Mouse (Mus musculus): ENCODE results near the gene Zfp398.
A peak's percentile ranks its signal among the peaks of the same experiment; 100 is the strongest.

Zfp398 gene

GRCm38 (mm10) chr6:47813257-47813878, 22.1 kb upstream of the Zfp398 start, which contains the start of gene Pdia4:
TSS of gene Pdia4 (minus strand) at chr6:47813430.
- no peaks in the 10 kb centered on the region for H3K36me3 ChIP-seq (ENCODE audit: control insufficient read depth, insufficient read depth, low read length, poor library complexity, severe bottlenecking)
- no peaks in the 10 kb centered on the region for H3K27me3 ChIP-seq (ENCODE audit: control insufficient read depth, insufficient read depth, low read length, poor library complexity, severe bottlenecking)
- DNase-seq (ENCODE audit: low read depth, low spot score) = peak; percentile 99

GRCm38 (mm10) chr6:47816151-47816550, 19.3 kb upstream of the Zfp398 start:
- Histone ChIP-seq H3K36me3 (ENCODE audit: control insufficient read depth, insufficient read depth, low read length, poor library complexity, severe bottlenecking) (no peaks in the 10 kb centered on the region), H3K27me3 (ENCODE audit: control insufficient read depth, insufficient read depth, low read length, poor library complexity, severe bottlenecking) (no peaks in the 10 kb centered on the region)
- DNase-seq (ENCODE audit: low read depth, low spot score) = no peak

GRCm38 (mm10) chr6:47818721-47819120, 16.7 kb upstream of the Zfp398 start:
- Histone ChIP-seq H3K36me3 (ENCODE audit: control insufficient read depth, insufficient read depth, low read length, poor library complexity, severe bottlenecking) (no peaks in the 10 kb centered on the region), H3K27me3 (ENCODE audit: control insufficient read depth, insufficient read depth, low read length, poor library complexity, severe bottlenecking) (no peaks in the 10 kb centered on the region)
- no peak for DNase-seq (ENCODE audit: low read depth, low spot score)

- Histone ChIP-seq H3K27me3 (ENCODE audit: control insufficient read depth, insufficient read depth, low read length, poor library complexity, severe bottlenecking) (no peaks in the 10 kb centered on the region), H3K36me3 (ENCODE audit: control insufficient read depth, insufficient read depth, low read length, poor library complexity, severe bottlenecking) (no peaks in the 10 kb centered on the region)
- no peak for DNase-seq (ENCODE audit: low read depth, low spot score)
These were observed 15.7 kb upstream of the Zfp398 start for GRCm38 (mm10) chr6:47819626-47820325.

- Histone ChIP-seq H3K27me3 (ENCODE audit: control insufficient read depth, insufficient read depth, low read length, poor library complexity, severe bottlenecking) (no peaks in the 10 kb centered on the region), H3K36me3 (ENCODE audit: control insufficient read depth, insufficient read depth, low read length, poor library complexity, severe bottlenecking) (no peaks in the 10 kb centered on the region)
- DNase-seq (ENCODE audit: low read depth, low spot score) = no peak
These were observed 14.2 kb upstream of the Zfp398 start for GRCm38 (mm10) chr6:47821236-47821635.

- Histone ChIP-seq H3K36me3 (ENCODE audit: control insufficient read depth, insufficient read depth, low read length, poor library complexity, severe bottlenecking) (no peaks in the 10 kb centered on the region), H3K27me3 (ENCODE audit: control insufficient read depth, insufficient read depth, low read length, poor library complexity, severe bottlenecking) (no peaks in the 10 kb centered on the region)
- no peak for DNase-seq (ENCODE audit: low read depth, low spot score)
These were observed 13.7 kb upstream of the Zfp398 start for GRCm38 (mm10) chr6:47821776-47822175.

GRCm38 (mm10) chr6:47824241-47824640, 11.2 kb upstream of the Zfp398 start:
- DNase-seq (ENCODE audit: low read depth, low spot score) = no peak
- Histone ChIP-seq H3K36me3 (ENCODE audit: control insufficient read depth, insufficient read depth, low read length, poor library complexity, severe bottlenecking) (no peaks in the 10 kb centered on the region), H3K27me3 (ENCODE audit: control insufficient read depth, insufficient read depth, low read length, poor library complexity, severe bottlenecking) (no peaks in the 10 kb centered on the region)

DNA sequence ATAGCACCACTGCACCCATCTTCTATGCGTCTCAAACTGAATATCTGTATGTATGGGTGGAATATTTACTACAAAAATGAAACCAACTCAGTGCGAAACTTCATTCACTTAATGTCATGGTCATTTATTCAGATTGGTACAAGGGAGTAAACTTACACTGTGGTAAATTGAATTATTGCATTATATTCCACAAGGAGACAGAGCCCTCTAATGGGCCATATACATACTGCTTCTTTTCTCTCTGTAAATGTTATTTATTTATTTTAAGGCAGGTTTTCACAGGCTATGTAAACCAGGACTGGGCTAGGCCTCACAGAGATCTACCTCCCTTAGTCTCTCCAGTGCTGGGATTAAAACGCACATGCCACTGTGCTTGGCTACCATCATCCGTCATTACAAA, 8.0 kb upstream of the Zfp398 start:
- DNase-seq (ENCODE audit: low read depth, low spot score) = no peak
- Histone ChIP-seq H3K27me3 (ENCODE audit: control insufficient read depth, insufficient read depth, low read length, poor library complexity, severe bottlenecking) (no peaks in the 10 kb centered on the region), H3K36me3 (ENCODE audit: control insufficient read depth, insufficient read depth, low read length, poor library complexity, severe bottlenecking) (no peaks in the 10 kb centered on the region)

DNA sequence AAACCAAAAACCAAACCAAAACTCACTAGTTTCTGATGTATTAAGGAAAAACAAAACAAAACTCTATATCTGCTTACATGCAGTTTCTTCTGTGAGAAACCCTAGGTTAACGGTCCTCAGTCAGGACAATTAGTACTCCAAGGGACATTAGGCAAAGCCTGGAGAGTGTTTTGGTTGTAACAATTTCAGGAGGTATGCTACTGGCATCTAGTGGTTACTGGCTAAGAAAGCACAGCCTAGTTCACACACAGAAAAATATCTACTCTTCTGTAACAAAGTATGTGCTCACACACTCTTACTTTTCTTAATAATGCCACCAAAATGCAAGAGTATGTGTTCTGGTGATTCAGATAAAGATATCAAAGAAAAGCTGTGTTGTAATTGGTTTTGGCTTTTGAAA, 6.5 kb upstream of the Zfp398 start:
- H3K36me3 ChIP-seq (ENCODE audit: control insufficient read depth, insufficient read depth, low read length, poor library complexity, severe bottlenecking) = no peaks in the 10 kb centered on the region
- peak; percentile 55 for DNase-seq (ENCODE audit: low read depth, low spot score)

DNA sequence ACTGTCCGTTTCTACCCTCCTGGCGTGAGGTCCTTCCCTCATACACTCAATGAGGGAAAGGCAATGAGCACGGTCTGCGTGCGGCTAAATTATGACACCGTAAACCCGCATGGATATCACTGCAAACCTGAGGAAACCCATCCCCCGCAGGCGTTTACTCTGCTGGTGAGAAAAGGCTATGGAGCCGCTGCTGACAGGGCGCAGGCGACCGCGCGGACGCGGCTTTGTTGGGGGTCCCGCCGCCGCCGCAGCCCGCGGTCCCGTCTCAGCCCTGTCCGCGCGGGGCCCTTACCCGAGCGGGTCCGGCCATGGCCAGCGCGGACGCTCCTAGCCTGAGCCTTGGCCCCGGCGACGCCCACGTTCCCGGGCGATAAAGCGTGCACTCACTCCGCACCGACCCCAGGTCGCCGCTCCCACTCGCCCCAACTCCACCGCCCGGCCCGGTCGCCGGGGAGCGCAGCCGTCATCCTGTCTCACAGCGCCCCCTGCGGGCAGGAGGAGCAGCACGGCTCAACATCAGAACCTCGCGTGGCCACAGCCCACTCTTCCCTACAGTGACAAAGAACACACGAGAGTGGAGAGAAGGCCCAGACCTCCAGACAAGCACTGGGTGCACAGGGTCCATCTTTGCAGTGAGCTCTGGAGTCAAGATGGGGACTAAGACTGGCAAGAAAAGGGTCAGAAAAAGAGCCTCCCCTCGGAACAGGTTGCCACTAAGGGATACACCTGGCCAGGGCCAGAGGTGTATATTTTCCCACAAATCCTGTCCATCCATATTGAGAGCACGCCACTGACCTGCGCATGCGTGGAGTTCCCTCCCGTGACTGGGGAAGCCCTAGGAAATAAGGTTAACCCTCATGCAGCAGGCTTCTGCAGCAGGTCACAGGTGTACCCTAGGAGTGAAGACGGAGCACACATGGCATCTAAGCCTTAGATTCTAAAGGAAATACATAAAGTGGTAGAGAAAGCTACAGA, 5.1 kb upstream of the Zfp398 start, which contains the start of gene Zfp786:
TSS of gene Zfp786 (minus strand) at position 764 of the 975 bp plus-strand sequence.
- Histone ChIP-seq H3K27me3 (ENCODE audit: control insufficient read depth, insufficient read depth, low read length, poor library complexity, severe bottlenecking) (no peaks in the 10 kb centered on the region), H3K36me3 (ENCODE audit: control insufficient read depth, insufficient read depth, low read length, poor library complexity, severe bottlenecking) (no peaks in the 10 kb centered on the region)
- peak; percentile 94 for DNase-seq (ENCODE audit: low read depth, low spot score)

More for the DNA sequence above, 6.5 kb upstream of the Zfp398 start:
- no peaks in the 10 kb centered on the region for H3K27me3 ChIP-seq (ENCODE audit: control insufficient read depth, insufficient read depth, low read length, poor library complexity, severe bottlenecking)

DNA sequence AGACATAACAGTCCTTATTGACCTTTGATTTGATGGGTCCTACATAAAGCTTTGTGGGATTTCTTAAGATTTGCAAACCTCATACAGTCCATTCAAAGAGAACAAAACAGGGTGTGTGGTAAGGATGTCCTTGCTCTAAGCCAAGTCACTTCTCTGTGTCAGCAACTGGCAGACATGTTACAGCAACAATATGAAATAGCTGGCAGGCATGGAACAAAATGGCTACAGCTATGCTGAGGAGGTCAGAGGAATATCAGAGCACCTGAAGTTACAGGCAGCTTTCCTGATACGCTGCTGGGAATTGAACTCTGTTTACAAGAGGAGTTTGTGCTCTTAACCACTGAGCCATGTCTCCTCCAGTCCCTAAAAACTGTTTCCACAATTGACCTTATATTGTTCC, 3.2 kb upstream of the Zfp398 start:
- no peak for DNase-seq (ENCODE audit: low read depth, low spot score)
- Histone ChIP-seq H3K27me3 (ENCODE audit: control insufficient read depth, insufficient read depth, low read length, poor library complexity, severe bottlenecking) (no peaks in the 10 kb centered on the region), H3K36me3 (ENCODE audit: control insufficient read depth, insufficient read depth, low read length, poor library complexity, severe bottlenecking) (no peaks in the 10 kb centered on the region)

- peak; percentile 48 for DNase-seq (ENCODE audit: low read depth, low spot score)
- no peaks in the 10 kb centered on the region for H3K27me3 ChIP-seq (ENCODE audit: control insufficient read depth, insufficient read depth, low read length, poor library complexity, severe bottlenecking)
- H3K36me3 ChIP-seq (ENCODE audit: control insufficient read depth, insufficient read depth, low read length, poor library complexity, severe bottlenecking) = no peaks in the 10 kb centered on the region; the same call in 1 of the 2 replicates
These were observed 592 bp downstream of the Zfp398 start for GRCm38 (mm10) chr6:47835984-47836521.

GRCm38 (mm10) chr6:47837630-47838029, 2.2 kb downstream of the Zfp398 start:
- H3K27me3 ChIP-seq (ENCODE audit: control insufficient read depth, insufficient read depth, low read length, poor library complexity, severe bottlenecking) = no peaks in the 10 kb centered on the region
- no peak for DNase-seq (ENCODE audit: low read depth, low spot score)

DNA sequence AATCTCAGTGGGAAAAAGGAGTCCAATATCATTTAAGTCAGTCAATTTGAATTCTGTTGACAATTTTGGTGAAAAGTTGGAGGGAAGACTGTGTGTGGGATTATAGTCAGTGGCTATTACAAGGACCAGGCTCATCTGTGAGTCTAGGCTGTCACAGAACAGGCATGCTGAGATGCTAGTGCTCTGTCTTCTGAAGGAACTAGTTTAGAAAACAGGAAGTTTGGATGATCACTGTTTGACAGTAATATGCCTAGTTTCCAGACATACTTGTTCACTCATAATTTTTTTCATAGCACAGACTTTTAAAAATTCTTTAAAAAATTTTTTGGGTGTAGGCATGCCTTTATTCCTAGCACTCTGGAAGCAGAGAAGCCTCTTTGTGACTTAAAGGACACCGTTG, 5.6 kb downstream of the Zfp398 start:
- H3K36me3 ChIP-seq (ENCODE audit: control insufficient read depth, insufficient read depth, low read length, poor library complexity, severe bottlenecking) = no peaks in the 10 kb centered on the region; the same call in 1 of the 2 replicates
- no peak for DNase-seq (ENCODE audit: low read depth, low spot score)

More at GRCm38 (mm10) chr6:47837630-47838029, 2.2 kb downstream of the Zfp398 start:
- H3K36me3 ChIP-seq (ENCODE audit: control insufficient read depth, insufficient read depth, low read length, poor library complexity, severe bottlenecking) = no peaks in the 10 kb centered on the region; the same call in 1 of the 2 replicates

More for the DNA sequence above, 5.6 kb downstream of the Zfp398 start:
- no peaks in the 10 kb centered on the region for H3K27me3 ChIP-seq (ENCODE audit: control insufficient read depth, insufficient read depth, low read length, poor library complexity, severe bottlenecking)

All from splenic B cell, adult 2 months (primary cell).